Comparison of ENCODE assay signal across 8 mouse cellular contexts in the genomic region with DNA sequence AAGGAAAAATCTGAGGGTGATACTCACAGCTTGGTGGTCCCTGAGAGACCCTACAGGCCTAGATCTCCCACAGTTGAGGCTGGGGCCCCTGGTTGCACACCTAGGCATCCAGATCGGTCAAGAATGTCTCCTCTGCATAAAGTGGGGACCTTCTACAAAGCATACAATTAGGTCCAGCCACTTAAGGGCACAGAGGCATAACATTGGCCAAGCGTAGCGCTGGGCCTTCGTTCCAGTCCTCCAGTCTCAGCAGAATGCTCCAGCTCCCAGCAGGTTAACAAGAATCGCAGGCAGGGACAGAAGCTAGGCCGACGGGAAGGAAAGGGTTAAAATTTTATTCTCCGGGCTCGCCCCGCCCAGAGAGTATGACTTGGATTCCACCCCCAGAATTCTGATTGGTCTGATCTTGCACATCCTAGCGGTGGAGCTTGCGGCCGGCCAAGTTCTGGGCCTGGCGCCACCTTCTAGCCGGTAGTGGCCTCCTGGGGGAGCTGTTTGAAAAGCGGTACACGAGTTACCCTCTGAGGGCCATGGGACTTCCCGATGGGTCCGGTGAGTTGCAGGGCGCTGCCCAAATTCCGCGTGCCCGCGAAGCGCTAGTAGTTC. TPM values are rescaled to one million over a fixed set of nuclear protein-coding genes. Genes with fewer than 3 reads are reported as not detected.
DNase-seq lines count a peak whose midpoint lies in the region; ATAC-seq and TF ChIP-seq lines count a peak whose summit lies in the region.

No protein-coding gene starts in this region.

- H3K4me3 ChIP-seq in G1E (ENCODE audit: low read depth, low read length): peak overlapping the region; percentile 79
- peak overlapping the region; percentile 68 for H3K4me3 ChIP-seq in forebrain, embryonic 12.5 days (replicated peaks)
- peak overlapping the region; percentile 75 for H3K4me3 ChIP-seq in heart, embryonic 16.5 days (ENCODE audit: low read length)
- H3K4me3 ChIP-seq in liver, embryonic 16.5 days (ENCODE audit: low read depth, low read length): peak overlapping the region; percentile 76
- H3K4me3 ChIP-seq in neural tube, embryonic 14.5 days (ENCODE audit: low read depth, low read length): peak overlapping the region; percentile 68

- no peak; the same call in 1 of the 2 replicates for TF ChIP-seq CTCF in G1E (IDR thresholded peaks at IDR 0.05; ENCODE audit: low read depth, low read length)

- peak; percentile 99 for DNase-seq in G1E (ENCODE audit: low spot score)
- peak; percentile 93 to 97 for DNase-seq in kidney, postnatal 25 days
- DNase-seq in thymus, adult 18-20 months: peak; percentile 80 to 89

- peaks cover 32% of the 10 kb centered on the region for H3K36me3 ChIP-seq in G1E (replicated peaks)
- peaks cover 27% of the 10 kb centered on the region for H3K36me3 ChIP-seq in forebrain, embryonic 12.5 days (replicated peaks)
- H3K36me3 ChIP-seq in heart, embryonic 16.5 days (ENCODE audit: control insufficient read depth, insufficient read depth): no peaks in the 10 kb centered on the region
- no peaks in the 10 kb centered on the region for H3K36me3 ChIP-seq in liver, embryonic 16.5 days (ENCODE audit: control insufficient read depth, insufficient read depth)
- peaks cover 27% of the 10 kb centered on the region for H3K36me3 ChIP-seq in neural tube, embryonic 14.5 days (ENCODE audit: control insufficient read depth, insufficient read depth, low read length)

- peak overlapping the region; percentile 79 for H3K27ac ChIP-seq in forebrain, embryonic 12.5 days
- H3K27ac ChIP-seq in heart, embryonic 16.5 days (ENCODE audit: low read length): peak overlapping the region; percentile 76
- H3K27ac ChIP-seq in liver, embryonic 16.5 days (ENCODE audit: low read length): peak overlapping the region; percentile 80
- peak overlapping the region; percentile 74 for H3K27ac ChIP-seq in neural tube, embryonic 14.5 days (ENCODE audit: low read depth, low read length)

- peak overlapping the region; percentile 70 for H3K4me2 ChIP-seq in forebrain, embryonic 12.5 days
- H3K4me2 ChIP-seq in heart, embryonic 16.5 days (ENCODE audit: low read depth, low read length): peak overlapping the region; percentile 98
- H3K4me2 ChIP-seq in liver, embryonic 16.5 days (ENCODE audit: low read depth, low read length): peak overlapping the region; percentile 99
- H3K4me2 ChIP-seq in neural tube, embryonic 14.5 days (ENCODE audit: low read depth, low read length): peak overlapping the region; percentile 78

- peaks cover 29% of the 10 kb centered on the region for H3K4me1 ChIP-seq in G1E (ENCODE audit: insufficient read depth, low read depth, low read length)
- H3K4me1 ChIP-seq in forebrain, embryonic 12.5 days: peaks cover 18% of the 10 kb centered on the region
- H3K4me1 ChIP-seq in heart, embryonic 16.5 days (ENCODE audit: control insufficient read depth, insufficient read depth, low read length): peaks cover 25% of the 10 kb centered on the region
- H3K4me1 ChIP-seq in liver, embryonic 16.5 days (ENCODE audit: control insufficient read depth, low read depth, low read length): peaks cover 15% of the 10 kb centered on the region
- H3K4me1 ChIP-seq in neural tube, embryonic 14.5 days (ENCODE audit: control insufficient read depth, insufficient read depth, low read length): peaks cover 10% of the 10 kb centered on the region; the same call in 1 of the 2 replicates

- ATAC-seq in G1E (ENCODE audit: extremely low read depth, insufficient number of reproducible peaks, low FRiP score, poor library complexity, severe bottlenecking): peak; percentile 86
- peak; percentile 75 for ATAC-seq in cerebellum, adult (ENCODE audit: insufficient number of reproducible peaks, low FRiP score, low TSS enrichment)
- peak; percentile 87 for ATAC-seq in forebrain, embryonic 12.5 days (ENCODE audit: low FRiP score)
- ATAC-seq in heart, embryonic 16.5 days (replicated peaks; ENCODE audit: extremely low read depth, insufficient read depth, low FRiP score): peak; percentile 94
- peak; percentile 91 for ATAC-seq in liver, embryonic 16.5 days (ENCODE audit: low read depth)
- peak; percentile 94 for ATAC-seq in neural tube, embryonic 14.5 days (ENCODE audit: low read depth)

- H3K9ac ChIP-seq in forebrain, embryonic 12.5 days: peak overlapping the region; percentile 71
- peak overlapping the region; percentile 78 for H3K9ac ChIP-seq in heart, embryonic 16.5 days (ENCODE audit: low read length)
- H3K9ac ChIP-seq in liver, embryonic 16.5 days (ENCODE audit: low read depth, low read length): peak overlapping the region; percentile 71
- H3K9ac ChIP-seq in neural tube, embryonic 14.5 days (replicated peaks; ENCODE audit: low read depth, low read length): peak overlapping the region; percentile 74

- H3K9me3 ChIP-seq in G1E (replicated peaks): no peaks in the 10 kb centered on the region
- H3K9me3 ChIP-seq in forebrain, embryonic 12.5 days: no peaks in the 10 kb centered on the region
- H3K9me3 ChIP-seq in heart, embryonic 16.5 days (replicated peaks; ENCODE audit: control insufficient read depth, low read length): no peaks in the 10 kb centered on the region
- no peaks in the 10 kb centered on the region for H3K9me3 ChIP-seq in liver, embryonic 16.5 days (replicated peaks; ENCODE audit: control insufficient read depth, low read length)
- H3K9me3 ChIP-seq in neural tube, embryonic 14.5 days (ENCODE audit: control insufficient read depth, low read length): no peaks in the 10 kb centered on the region

- peaks cover 8% of the 10 kb centered on the region for H3K27me3 ChIP-seq in G1E (ENCODE audit: insufficient read depth, low read length)
- no peaks in the 10 kb centered on the region for H3K27me3 ChIP-seq in forebrain, embryonic 12.5 days
- H3K27me3 ChIP-seq in heart, embryonic 16.5 days (ENCODE audit: control insufficient read depth, insufficient read depth, low read length): no peaks in the 10 kb centered on the region; the same call in 1 of the 2 replicates
- H3K27me3 ChIP-seq in liver, embryonic 16.5 days (ENCODE audit: control insufficient read depth, insufficient read depth, low read depth, low read length): no peaks in the 10 kb centered on the region
- H3K27me3 ChIP-seq in neural tube, embryonic 14.5 days (ENCODE audit: control insufficient read depth, insufficient read depth, low read length): no peaks in the 10 kb centered on the region

- WGBS in forebrain, embryonic 12.5 days: 2% methylated on average over 25 of the region's 25 CpGs
- WGBS in heart, embryonic 16.5 days: 3% methylated on average over 25 of the region's 25 CpGs
- WGBS in liver, embryonic 16.5 days (ENCODE audit: insufficient replicate concordance): 3% methylated on average over 25 of the region's 25 CpGs
- 3% methylated on average over 25 of the region's 25 CpGs for WGBS in neural tube, embryonic 14.5 days

RNA-seq across cellular contexts. Expression of a gene that starts 0.7 kb away (rescaled TPM):
- 1.0 and 3.6 TPM in 2 replicates for total RNA-seq in G1E (2014; fragmentation: Nextera tagmentation)
- 2.3 and 3.1 TPM in 2 replicates for total RNA-seq in G1E (2017)
- polyA plus RNA-seq in G1E (2012): 2.4 and 3.5 TPM in 2 replicates
- polyA plus RNA-seq in forebrain, embryonic 12.5 days (2016; fragmentation: Nextera tagmentation; extraction: Ambion mirVana): 12.4 and 13.1 TPM in 2 replicates
- polyA plus RNA-seq in heart, embryonic 16.5 days (2015; fragmentation: Nextera tagmentation; extraction: Ambion mirVana): 7.6 and 7.8 TPM in 2 replicates
- polyA plus RNA-seq in liver, embryonic 16.5 days (2015; fragmentation: Nextera tagmentation; extraction: Ambion mirVana): 4.8 and 4.9 TPM in 2 replicates
- 21.9 and 22.2 TPM in 2 replicates for polyA plus RNA-seq in neural tube, embryonic 14.5 days (2014; fragmentation: Nextera tagmentation; extraction: Ambion mirVana)

RNA-seq across cellular contexts. Expression of a gene that starts 27.6 kb away (rescaled TPM):
- total RNA-seq in G1E (2014; fragmentation: Nextera tagmentation) (not detected in 2 replicates), G1E (2017) (0.11 and 0.12 TPM in 2 replicates)
- polyA plus RNA-seq in G1E (2012): 0.01 TPM in 1 of 2 replicates, not detected in the other
- 13.0 and 14.2 TPM in 2 replicates for polyA plus RNA-seq in forebrain, embryonic 12.5 days (2016; fragmentation: Nextera tagmentation; extraction: Ambion mirVana)
- polyA plus RNA-seq in heart, embryonic 16.5 days (2015; fragmentation: Nextera tagmentation; extraction: Ambion mirVana): 0.05 and 0.13 TPM in 2 replicates
- 0.16 and 0.22 TPM in 2 replicates for polyA plus RNA-seq in liver, embryonic 16.5 days (2015; fragmentation: Nextera tagmentation; extraction: Ambion mirVana)
- 18.5 and 21.6 TPM in 2 replicates for polyA plus RNA-seq in neural tube, embryonic 14.5 days (2014; fragmentation: Nextera tagmentation; extraction: Ambion mirVana)

RNA-seq across cellular contexts. Expression of a gene that starts 45.6 kb away (rescaled TPM):
- total RNA-seq in G1E (2014; fragmentation: Nextera tagmentation) (4.7 and 6.3 TPM in 2 replicates), G1E (2017) (4.1 and 5.2 TPM in 2 replicates)
- 5.6 and 8.3 TPM in 2 replicates for polyA plus RNA-seq in G1E (2012)
- 14.3 and 17.3 TPM in 2 replicates for polyA plus RNA-seq in forebrain, embryonic 12.5 days (2016; fragmentation: Nextera tagmentation; extraction: Ambion mirVana)
- polyA plus RNA-seq in heart, embryonic 16.5 days (2015; fragmentation: Nextera tagmentation; extraction: Ambion mirVana): 10.0 and 14.5 TPM in 2 replicates
- polyA plus RNA-seq in liver, embryonic 16.5 days (2015; fragmentation: Nextera tagmentation; extraction: Ambion mirVana): 3.5 and 3.6 TPM in 2 replicates
- polyA plus RNA-seq in neural tube, embryonic 14.5 days (2014; fragmentation: Nextera tagmentation; extraction: Ambion mirVana): 25.4 and 30.0 TPM in 2 replicates

Comparison
In these comparisons a context has a peak if more than half of its experiments do, and no peak if none do; other contexts are left out.
1. Peak in every context shown above with its lines: DNase-seq, ATAC-seq, H3K4me3 ChIP-seq and H3K27ac ChIP-seq.
2. RNA of a gene that starts 27.6 kb away (polyA plus RNA-seq): 18.5 to 21.6 TPM in neural tube, embryonic 14.5 days and 13.0 to 14.2 TPM in forebrain, embryonic 12.5 days; 0.16 to 0.22 TPM in liver, embryonic 16.5 days, 0.05 to 0.13 TPM in heart, embryonic 16.5 days and 0.01 TPM in G1E; every median in the first group is over 10 times any median in the second.